Mouse (Mus musculus): ENCODE data around the gene Pde4d. TPM values are rescaled to one million over a fixed set of nuclear protein-coding genes. Genes with fewer than 3 reads are reported as not detected.
A peak's percentile ranks its signal among the peaks of the same experiment; 100 is the strongest.

The Pde4d gene
- total RNA-seq, 2 experiments from 2014 or later, result 103 to 116 TPM

DNA sequence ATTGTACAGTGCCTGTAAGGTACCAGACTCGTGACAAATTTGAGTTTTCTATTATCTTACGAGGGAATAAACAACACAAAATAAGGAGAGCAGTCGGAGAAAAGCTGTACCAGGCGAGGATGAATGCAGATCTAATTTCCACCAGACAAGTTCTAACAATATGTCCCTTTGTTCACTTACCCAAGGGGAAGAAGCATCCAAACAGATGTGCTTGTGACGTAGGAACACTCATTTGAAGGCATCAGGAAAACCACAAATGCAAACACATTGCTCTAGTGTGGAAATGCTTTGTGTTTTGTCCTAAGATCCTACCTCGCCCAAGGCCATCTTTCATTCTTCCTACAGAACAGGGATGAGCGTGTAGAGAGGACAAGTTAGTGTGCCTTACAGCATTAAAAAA lies 411.0 kb downstream of the Pde4d start:
- DNase-seq (ENCODE audit: low spot score in 2 of 2), result no peak
- intact Hi-C loops (cut with DNase I), result no loop called here

- no peak for DNase-seq (ENCODE audit: low spot score in 2 of 2)
- intact Hi-C loops (cut with DNase I), result no loop called here
Observed at GRCm38 (mm10) chr13:108861707-108862106, 412.0 kb downstream of the Pde4d start.

DNA sequence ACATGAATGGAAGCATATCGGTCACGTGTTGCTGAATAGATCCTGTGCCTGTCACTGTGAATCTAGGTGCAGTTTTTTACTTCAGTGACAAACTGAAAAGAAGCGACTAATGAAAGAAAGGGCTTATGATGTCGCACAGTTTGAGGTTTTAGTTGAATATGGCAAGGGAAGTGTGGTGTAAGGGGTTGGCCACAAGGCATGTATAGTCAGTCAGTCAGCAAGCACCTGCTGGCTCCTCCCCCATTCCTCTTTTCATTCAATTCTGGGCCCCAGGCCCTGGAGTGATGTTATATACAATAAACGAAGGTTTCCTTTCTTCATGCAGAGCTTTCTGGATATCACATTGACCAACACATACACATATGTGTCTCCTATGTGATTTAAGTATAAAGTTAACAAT lies 412.4 kb downstream of the Pde4d start:
- no peak for DNase-seq (ENCODE audit: low spot score in 2 of 2)
- intact Hi-C loops (cut with DNase I), result no loop called here

DNA sequence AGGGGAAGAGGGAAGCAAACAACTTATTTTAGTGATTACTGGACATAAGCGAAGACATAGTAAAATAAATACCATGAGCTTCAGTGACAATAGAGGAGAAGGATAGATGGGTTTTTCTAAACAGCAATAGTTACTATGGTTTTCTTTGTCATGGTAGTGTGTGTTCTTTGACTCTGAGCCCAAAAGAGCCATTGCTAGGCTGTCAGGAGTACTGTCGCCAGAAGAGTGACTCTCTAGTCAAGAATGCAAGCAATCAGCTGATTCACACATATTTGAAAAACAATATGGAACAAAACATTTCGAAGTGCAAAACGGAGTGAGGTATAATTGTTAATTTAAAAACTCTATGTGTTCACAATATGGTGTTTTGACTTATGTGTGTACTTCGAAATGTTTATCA lies 450.4 kb downstream of the Pde4d start:
- DNase-seq (ENCODE audit: low spot score in 2 of 2), result no peak
- intact Hi-C loops (cut with DNase I), result no loop called here

GRCm38 (mm10) chr13:108905121-108905520 lies 455.4 kb downstream of the Pde4d start:
- no peak for DNase-seq (ENCODE audit: low spot score in 2 of 2)
- intact Hi-C loops (cut with DNase I), result no loop called here

GRCm38 (mm10) chr13:108909193-108909592 lies 459.4 kb downstream of the Pde4d start:
- no peak for DNase-seq (ENCODE audit: low spot score in 2 of 2)
- intact Hi-C loops (cut with DNase I), result no loop called here

DNA sequence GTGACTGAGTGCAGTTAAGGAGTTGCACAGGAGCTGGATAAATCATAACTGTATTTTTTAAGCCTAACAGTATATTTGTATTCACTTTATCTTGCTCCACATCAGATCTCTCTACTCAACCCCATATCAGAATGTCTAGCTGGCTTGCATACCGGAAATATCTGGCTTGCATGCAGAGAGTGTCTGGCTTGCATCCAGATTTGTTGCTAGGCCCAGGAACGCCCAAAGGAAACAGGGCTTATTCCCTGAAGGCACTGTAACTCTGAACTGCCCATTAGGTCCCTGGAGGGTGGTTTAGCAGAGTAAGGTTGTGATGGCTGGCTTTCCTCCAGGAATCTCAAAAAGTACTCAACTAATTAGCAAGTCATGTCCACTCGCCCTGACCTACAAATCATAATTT lies 464.9 kb downstream of the Pde4d start:
- DNase-seq (ENCODE audit: low spot score in 2 of 2), result no peak
- intact Hi-C loops (cut with DNase I), result no loop called here

GRCm38 (mm10) chr13:108921146-108921545 lies 471.4 kb downstream of the Pde4d start:
- intact Hi-C loops (cut with DNase I), result no loop called here
- DNase-seq (ENCODE audit: low spot score in 2 of 2), result no peak

- intact Hi-C loops (cut with DNase I), result loop anchor here (2.0 kb wide), 1 partner anchor 70 kb away; no protein-coding TSS in a partner anchor
- no peak for DNase-seq (ENCODE audit: low spot score in 2 of 2)
Observed at GRCm38 (mm10) chr13:108934854-108935253, 485.1 kb downstream of the Pde4d start.

DNA sequence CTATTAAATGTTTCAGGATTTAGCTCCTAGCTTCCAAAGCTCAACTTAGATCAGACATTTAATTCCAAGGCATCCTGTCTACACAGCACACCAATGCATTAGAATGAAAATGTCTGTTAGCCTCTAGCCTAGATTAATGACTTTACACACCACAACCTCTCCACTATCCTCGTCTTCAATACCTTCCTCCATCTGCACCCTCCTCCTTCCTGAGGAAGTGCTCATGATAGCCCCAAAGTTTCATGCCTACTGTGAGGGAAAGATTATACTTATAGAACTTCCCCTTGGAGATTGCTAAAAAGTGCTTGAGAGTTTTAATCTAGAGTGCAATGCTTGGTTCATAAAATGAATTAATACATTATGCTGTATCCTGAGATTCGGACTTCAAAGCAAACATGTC lies 487.5 kb downstream of the Pde4d start:
- DNase-seq (ENCODE audit: low spot score in 2 of 2), result no peak
- intact Hi-C loops (cut with DNase I), result no loop called here

DNA sequence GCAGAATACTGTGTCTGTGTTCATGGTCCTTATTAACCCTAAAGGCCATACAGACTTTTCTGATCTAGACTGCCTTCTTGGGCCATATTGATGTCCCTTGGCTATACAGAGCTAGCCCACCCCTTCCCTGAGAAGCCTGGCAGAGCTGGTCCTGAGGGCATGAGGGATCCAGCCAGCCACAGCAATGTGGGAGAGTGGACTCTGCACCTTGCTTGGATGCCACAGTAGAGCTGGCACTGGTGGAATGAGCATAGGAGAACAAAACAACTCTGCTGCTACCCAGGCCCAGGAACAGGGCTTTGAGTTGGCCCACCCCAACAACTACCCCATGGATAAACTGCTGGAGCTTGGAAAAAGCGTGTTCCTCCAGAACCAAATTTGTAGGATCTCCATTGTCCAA lies 503.2 kb downstream of the Pde4d start:
- intact Hi-C loops (cut with DNase I), result no loop called here
- DNase-seq (ENCODE audit: low spot score in 2 of 2), result no peak

DNA sequence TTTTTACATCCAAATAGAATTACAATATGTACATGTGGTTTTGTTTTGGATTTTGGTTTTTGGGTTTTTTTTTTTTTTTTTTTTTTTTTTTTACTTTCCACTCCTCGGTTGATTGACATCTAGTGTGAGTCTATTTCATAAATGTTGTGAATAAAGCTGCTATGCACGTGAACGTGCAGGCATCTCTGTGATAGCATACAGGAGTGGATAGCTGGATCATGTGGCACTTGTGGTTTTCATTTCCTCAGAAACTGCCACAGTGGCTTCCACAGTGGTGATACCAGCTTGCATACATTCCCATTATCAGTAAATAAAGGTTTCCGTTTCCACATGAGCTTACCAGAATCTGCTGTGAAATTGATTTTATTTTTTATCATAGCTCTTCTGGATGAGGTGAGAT lies 506.3 kb downstream of the Pde4d start:
- intact Hi-C loops (cut with DNase I), result no loop called here
- DNase-seq (ENCODE audit: low spot score in 2 of 2), result no peak

DNA sequence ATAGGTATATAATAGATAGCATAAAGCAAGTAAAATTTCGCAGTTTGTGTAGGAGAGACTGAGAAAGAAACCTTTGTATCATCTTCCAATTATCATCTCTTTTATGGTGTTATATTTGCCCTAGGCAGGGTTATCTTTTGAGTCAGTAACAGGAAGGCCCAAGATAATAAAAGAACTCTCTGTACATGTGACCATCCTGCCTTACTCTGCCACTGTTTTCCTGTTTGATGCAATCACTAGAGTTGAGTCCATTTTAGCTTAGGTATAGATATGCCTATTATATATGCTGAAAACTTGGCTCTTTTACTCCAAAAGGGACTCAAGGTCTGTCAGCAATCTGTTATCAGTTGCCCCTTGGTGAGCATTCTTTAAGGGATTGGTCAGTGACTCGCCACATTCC lies 514.3 kb downstream of the Pde4d start:
- intact Hi-C loops (cut with DNase I), result no loop called here
- DNase-seq (ENCODE audit: low spot score in 2 of 2), result no peak

- no peak for DNase-seq (ENCODE audit: low spot score in 2 of 2)
- intact Hi-C loops (cut with DNase I), result no loop called here
Observed at GRCm38 (mm10) chr13:108981144-108981543, 531.4 kb downstream of the Pde4d start.

DNA sequence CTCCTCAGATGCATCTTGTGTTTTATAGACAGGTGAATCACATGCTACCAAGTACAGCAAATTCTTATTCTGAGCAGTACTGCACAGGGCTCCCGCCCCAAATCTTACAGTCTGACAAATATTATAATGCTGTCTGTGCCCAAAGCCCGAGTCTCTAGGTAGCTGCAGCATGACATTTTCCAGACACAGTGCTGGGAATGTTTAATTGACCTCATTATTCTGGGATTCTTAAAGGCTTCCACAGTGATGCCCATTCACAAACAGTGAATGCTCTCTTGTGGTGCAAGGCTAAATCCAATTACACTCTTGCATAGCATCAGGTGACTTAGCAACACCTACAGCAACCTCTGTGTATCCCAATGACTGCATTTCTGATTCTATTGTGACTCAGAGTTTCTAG lies 549.0 kb downstream of the Pde4d start:
- intact Hi-C loops (cut with DNase I), result no loop called here
- DNase-seq (ENCODE audit: low spot score in 2 of 2), result no peak

DNA sequence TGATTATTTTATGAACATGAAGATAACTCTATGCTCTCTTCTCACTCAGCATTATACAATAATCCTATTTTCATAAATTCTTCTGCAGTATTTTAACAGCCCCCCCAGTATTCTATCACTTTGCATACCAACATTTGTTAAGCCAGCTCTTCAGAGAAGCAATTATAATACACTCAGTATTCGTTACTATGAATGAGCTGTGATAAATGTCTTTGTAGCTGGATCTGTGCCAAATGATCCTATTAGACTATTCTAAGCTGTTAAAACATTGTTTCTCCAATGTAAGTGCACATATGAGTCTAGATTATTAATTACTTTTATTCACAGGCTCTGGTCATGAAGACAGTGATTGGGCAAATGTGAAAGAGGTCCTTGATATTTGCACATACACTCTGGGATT lies 575.0 kb downstream of the Pde4d start:
- intact Hi-C loops (cut with DNase I), result no loop called here
- DNase-seq (ENCODE audit: low spot score in 2 of 2), result no peak

DNA sequence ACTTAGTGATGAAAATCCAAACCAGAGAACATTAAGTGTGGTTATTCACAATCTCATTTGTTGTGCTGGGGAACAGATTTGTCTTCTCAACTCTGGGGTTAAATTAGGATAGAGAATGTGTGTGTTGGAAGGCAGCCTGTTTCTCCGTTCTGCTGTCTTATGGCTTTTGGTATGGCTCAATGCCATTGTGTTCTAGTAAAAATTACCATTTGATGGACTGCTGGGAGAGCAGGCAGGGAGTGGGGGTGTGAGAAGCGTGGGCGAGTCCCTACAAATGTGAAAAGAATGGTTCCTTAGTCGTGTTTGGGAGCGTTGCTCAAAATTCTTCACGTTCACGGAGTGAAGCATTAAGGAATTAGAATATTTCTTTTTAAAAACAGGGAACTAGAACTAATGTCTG lies 597.4 kb downstream of the Pde4d start:
- intact Hi-C loops (cut with DNase I), result loop anchor here (5.0 kb wide), 1 partner anchor 70 kb away; no protein-coding TSS in a partner anchor
- DNase-seq (ENCODE audit: low spot score in 2 of 2), result peak; percentile 60 to 87

DNA sequence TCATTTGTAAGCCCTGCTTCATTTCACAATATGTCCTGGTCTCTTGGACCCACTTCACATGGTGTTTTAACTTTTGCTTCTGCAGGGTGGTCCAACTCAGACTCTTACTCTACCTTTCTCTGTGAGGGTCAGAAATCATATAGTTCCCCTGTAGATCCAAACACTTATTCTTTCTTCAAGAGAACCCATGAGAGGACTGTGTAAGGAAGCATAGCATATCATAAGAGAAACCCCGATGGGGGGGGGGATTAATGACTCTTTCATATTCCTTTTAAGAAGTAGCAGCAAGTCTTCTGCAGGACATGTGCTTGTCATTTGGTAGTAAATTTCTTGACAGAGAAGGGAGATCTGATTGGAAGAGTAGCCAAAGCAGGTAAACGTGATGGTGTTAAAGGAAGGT lies 603.1 kb downstream of the Pde4d start:
- DNase-seq (ENCODE audit: low spot score in 2 of 2), result no peak
- intact Hi-C loops (cut with DNase I), result no loop called here

- intact Hi-C loops (cut with DNase I), result no loop called here
- DNase-seq (ENCODE audit: low spot score in 2 of 2), result peak; percentile 67 to 90
Observed at GRCm38 (mm10) chr13:109053242-109054018, 603.7 kb downstream of the Pde4d start.

DNA sequence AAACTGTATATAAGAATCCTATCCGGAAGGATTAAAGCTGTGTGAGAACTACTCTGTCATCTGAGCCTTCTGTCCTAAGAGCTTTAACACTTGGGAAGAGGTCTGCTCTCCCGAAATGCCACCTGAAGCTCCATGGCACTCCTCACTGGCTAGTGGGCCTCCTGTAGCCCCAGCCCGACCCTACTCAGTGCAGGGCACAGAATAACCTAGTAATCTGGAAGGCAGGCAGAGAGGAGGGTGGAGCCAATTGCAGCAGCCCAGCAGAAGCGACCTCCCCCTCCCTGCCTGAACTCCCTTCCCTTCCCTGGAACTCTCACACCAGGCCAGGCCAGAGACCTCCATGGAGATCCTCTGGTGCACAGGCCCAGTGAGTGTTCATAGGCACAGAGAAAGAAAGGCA lies 608.3 kb downstream of the Pde4d start:
- DNase-seq (ENCODE audit: low spot score in 2 of 2), result no peak
- intact Hi-C loops (cut with DNase I), result no loop called here

DNA sequence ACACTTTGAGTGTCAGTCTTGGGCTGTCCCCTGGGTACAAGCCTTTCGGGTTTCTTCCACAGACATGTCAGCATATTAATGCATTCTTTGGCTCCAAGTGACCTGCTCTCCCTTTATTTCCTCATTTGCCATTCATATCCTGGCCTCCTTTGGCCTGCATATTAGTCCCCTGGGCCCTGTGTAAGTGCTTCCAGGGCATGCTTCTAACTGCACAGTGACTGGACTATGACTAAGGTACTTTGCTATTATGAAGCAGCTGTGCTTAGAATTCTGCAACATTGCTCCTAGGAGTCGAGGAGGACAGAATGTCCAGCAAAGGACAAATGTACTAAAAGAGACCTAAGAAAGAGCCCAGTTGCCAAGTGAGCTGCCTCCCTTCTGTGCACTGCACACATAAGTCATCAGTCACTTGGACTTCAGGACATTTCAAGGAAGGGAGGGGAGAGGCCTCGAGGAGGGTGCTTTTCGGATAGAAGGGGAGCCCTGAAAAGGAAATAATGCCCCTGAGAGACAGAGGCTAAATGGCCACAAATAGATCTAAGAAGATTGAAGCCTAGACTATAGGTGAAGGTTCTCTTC lies 616.9 kb downstream of the Pde4d start:
- peak in 1 of 2 experiments; percentile 5 for DNase-seq (ENCODE audit: low spot score in 2 of 2)
- intact Hi-C loops (cut with DNase I), result no loop called here
